Mouse (Mus musculus) kidney, embryonic 14.5 days (tissue): ENCODE data around the gene Slc9c1. TPM values are rescaled to one million over a fixed set of nuclear protein-coding genes. Genes with fewer than 3 reads are reported as not detected.

ENCODE experiments used
- ATAC-seq: fragments of 200-750 bp; cut with Nextera tagmentation; 2 replicates; pipeline ENCODE4 v1.8.0; 2017; ENCODE audit warnings: moderate number of reproducible peaks, mild to moderate bottlenecking, moderate TSS enrichment, moderate library complexity; ENCODE audit not compliant: low FRiP score, low TSS enrichment
- H3K27ac ChIP-seq: fragments of 300-500 bp; sonication (generic); 2 replicates; pipeline ENCODE4 v1.5.1; 2014; ENCODE audit warnings: low read depth, mild to moderate bottlenecking, low read length, moderate library complexity, mixed read lengths
- H3K27me3 ChIP-seq: fragments of 300-500 bp; sonication (generic); 2 replicates; pipeline ENCODE4 v1.6.1; 2014; ENCODE audit warnings: mild to moderate bottlenecking, low read length; ENCODE audit not compliant: control insufficient read depth, insufficient read depth
- H3K36me3 ChIP-seq: fragments of 300-500 bp; sonication (generic); 2 replicates; pipeline ENCODE4 v1.6.1; 2014; ENCODE audit warnings: low read length, mixed read lengths; ENCODE audit not compliant: control insufficient read depth, insufficient read depth
- H3K4me1 ChIP-seq: fragments of 300-500 bp; sonication (generic); 2 replicates; pipeline ENCODE4 v1.6.1; 2014; ENCODE audit warnings: low read length, mixed read lengths; ENCODE audit not compliant: control insufficient read depth, insufficient read depth
- H3K4me2 ChIP-seq: fragments of 300-500 bp; sonication (generic); replicated peaks from 2 replicates; pipeline ENCODE4 v1.6.1; 2014; ENCODE audit warnings: low read depth, mild to moderate bottlenecking, low read length
- H3K4me3 ChIP-seq: fragments of 300-500 bp; sonication (generic); 2 replicates; pipeline ENCODE4 v1.5.1; 2014; ENCODE audit warnings: mild to moderate bottlenecking, low read length
- H3K9ac ChIP-seq: fragments of 300-500 bp; sonication (generic); 2 replicates; pipeline ENCODE4 v1.6.1; 2014; ENCODE audit warnings: low read depth, mild to moderate bottlenecking, low read length, moderate library complexity
- H3K9me3 ChIP-seq: fragments of 300-500 bp; sonication (generic); 2 replicates; pipeline ENCODE4 v1.6.1; 2016; ENCODE audit warnings: low read length; ENCODE audit not compliant: control insufficient read depth
- WGBS: fragments of 180-500 bp; shearing (Covaris S2); extraction: QIAGEN DNeasy Blood & Tissue Kit; methylation state at CpG from one replicate; pipeline ENCODE4 v1.1.7; 2014; 5-methylcytosine and 5-hydroxymethylcytosine counted together
- polyA plus RNA-seq: library from polyadenylated mRNA; unstranded; fragments of >200 nt; fragmentation: Nextera tagmentation; extraction: Ambion mirVana; gene quantifications from 2 replicates; pipeline ENCODE4 v1.2.1, GENCODE M21; 2014

Slc9c1 gene
- polyA plus RNA-seq, 1 experiment from 2014 or later = not detected

DNA sequence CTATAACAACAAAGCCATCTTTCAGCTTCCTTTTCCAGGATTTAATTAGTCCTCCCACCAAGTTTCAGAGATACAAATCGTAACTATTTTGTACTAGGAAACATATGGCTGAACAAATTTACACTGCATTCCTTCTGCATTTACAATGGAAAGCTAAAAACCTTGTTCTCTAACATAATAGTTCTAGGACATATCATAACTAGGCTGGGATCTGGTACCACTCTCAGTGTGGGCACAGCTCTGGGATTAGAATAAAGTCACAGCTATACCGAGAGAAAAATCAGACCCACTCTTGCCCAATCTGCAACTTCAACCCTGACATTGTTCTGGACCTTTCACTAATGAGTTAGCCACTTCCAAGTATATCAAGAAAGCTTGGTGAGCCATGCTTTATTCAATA, 100.7 kb downstream of the Slc9c1 start:
- no peaks in the 10 kb centered on the region for H3K9me3 ChIP-seq
- ATAC-seq = no peak
- H3K4me3 ChIP-seq = no peak overlapping the region
- WGBS = 79% methylated on average over 2 of the region's 2 CpGs
- H3K4me2 ChIP-seq = no peak overlapping the region
- H3K36me3 ChIP-seq = no peaks in the 10 kb centered on the region
- no peak overlapping the region for H3K27ac ChIP-seq
- no peaks in the 10 kb centered on the region for H3K27me3 ChIP-seq
- H3K9ac ChIP-seq = no peak overlapping the region
- no peaks in the 10 kb centered on the region for H3K4me1 ChIP-seq

DNA sequence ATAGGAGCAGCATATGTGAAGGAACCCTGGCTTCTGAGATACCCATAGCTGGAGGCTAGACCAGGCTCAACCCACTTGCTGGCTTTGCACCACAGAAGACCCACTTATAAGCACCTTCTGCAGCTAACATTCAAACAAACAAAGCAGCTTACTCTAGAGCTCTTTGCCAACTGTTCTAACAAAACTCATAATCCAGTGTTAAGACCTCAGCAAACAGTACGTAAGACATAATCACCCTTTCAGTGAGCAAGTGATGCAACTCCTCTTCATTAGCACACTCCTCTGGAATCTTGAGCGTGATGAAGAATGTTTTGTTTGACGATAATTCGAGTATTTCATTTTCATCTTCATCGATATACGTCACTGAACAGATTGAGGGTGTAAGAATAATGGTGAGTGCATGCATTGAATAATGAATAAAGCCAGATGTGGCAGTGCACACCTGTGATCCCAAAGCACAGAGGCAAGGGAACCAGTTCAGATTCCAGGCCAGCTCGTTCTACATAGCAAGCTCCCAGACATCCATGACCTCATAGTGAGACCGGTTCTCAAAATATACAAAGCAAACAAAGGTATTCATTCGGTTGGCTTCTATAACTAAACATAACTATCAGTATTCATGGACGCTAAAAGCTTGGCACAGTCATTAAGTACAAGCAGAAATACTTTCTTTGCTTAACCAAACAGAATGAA, 105.1 kb downstream of the Slc9c1 start:
- Histone ChIP-seq H3K27ac (no peak overlapping the region), H3K9me3 (no peaks in the 10 kb centered on the region), H3K36me3 (no peaks in the 10 kb centered on the region), H3K9ac (no peak overlapping the region), H3K27me3 (no peaks in the 10 kb centered on the region), H3K4me2 (no peak overlapping the region), H3K4me1 (no peaks in the 10 kb centered on the region), H3K4me3 (no peak overlapping the region)
- ATAC-seq = no peak
- 77% methylated on average over 10 of the region's 10 CpGs for WGBS

DNA sequence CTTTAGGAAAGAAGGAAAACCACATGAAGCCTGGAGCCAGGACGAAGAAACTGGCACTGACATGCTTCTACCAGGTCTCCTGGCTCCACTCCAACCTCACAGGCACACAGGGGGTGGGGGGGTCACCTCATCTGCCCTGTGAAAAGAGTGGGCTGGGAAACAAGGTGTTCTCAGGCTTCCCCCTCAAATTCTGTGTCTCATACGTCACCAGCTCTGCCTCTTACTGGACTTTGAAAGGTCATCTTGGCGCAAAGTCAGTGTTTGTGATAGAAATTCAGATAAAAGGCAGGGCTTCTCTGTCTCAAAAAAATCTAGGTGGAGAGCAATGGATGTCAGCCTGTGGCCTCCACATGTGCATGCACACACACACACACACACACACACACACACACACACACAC, 106.2 kb downstream of the Slc9c1 start:
- no peak overlapping the region for H3K27ac ChIP-seq
- ATAC-seq = no peak
- no peak overlapping the region for H3K4me3 ChIP-seq
- H3K36me3 ChIP-seq = no peaks in the 10 kb centered on the region
- no peaks in the 10 kb centered on the region for H3K27me3 ChIP-seq
- 66% methylated on average over 3 of the region's 3 CpGs for WGBS
- H3K9me3 ChIP-seq = no peaks in the 10 kb centered on the region
- no peaks in the 10 kb centered on the region for H3K4me1 ChIP-seq
- H3K9ac ChIP-seq = no peak overlapping the region
- no peak overlapping the region for H3K4me2 ChIP-seq

DNA sequence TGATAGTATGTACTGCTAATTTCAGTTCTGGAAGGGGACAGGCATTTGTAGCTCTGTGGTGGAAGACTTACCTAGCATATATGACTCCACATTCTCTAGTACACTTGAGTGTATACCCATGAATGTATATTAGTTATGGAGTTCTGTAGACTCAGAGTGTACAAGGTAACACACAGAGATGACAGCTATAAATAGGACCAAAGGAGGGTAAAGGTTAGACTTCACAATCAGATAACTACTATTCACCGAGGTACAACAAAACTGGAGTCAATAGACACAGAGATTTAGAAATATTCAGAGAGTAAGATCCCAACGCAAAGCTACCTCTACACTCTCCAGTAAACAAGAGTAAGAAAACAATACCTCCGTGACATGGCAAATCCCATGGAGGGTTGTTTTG, 108.8 kb downstream of the Slc9c1 start:
- Histone ChIP-seq H3K9me3 (no peaks in the 10 kb centered on the region), H3K4me3 (no peak overlapping the region), H3K9ac (no peak overlapping the region), H3K27ac (no peak overlapping the region), H3K4me1 (no peaks in the 10 kb centered on the region), H3K4me2 (no peak overlapping the region), H3K27me3 (no peaks in the 10 kb centered on the region), H3K36me3 (no peaks in the 10 kb centered on the region)
- 83% methylated on average over 3 of the region's 3 CpGs for WGBS
- no peak for ATAC-seq

DNA sequence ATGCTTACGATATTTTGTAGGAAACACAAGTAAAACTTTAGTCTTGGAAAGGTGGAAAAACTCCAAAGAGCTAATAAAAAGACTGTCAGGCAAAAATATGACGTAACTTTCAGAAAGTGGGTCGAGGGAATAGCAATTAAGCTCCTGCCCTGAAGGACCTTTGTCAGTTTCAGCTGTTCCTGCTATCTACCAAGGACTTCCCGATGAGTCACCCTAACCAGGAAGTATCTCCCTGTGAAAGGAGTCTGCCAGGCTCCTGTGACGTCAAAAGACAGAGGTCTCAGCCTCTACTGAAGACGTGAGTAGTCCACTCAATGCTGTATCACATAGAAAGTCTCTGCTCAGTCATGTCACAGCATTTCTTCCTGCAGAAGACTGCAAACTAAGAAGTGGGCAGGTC, 109.3 kb downstream of the Slc9c1 start:
- no peaks in the 10 kb centered on the region for H3K9me3 ChIP-seq
- H3K27ac ChIP-seq = no peak overlapping the region
- H3K9ac ChIP-seq = no peak overlapping the region
- no peaks in the 10 kb centered on the region for H3K27me3 ChIP-seq
- H3K4me3 ChIP-seq = no peak overlapping the region
- 63% methylated on average over 6 of the region's 6 CpGs for WGBS
- H3K36me3 ChIP-seq = no peaks in the 10 kb centered on the region
- ATAC-seq = no peak
- no peak overlapping the region for H3K4me2 ChIP-seq
- H3K4me1 ChIP-seq = no peaks in the 10 kb centered on the region

DNA sequence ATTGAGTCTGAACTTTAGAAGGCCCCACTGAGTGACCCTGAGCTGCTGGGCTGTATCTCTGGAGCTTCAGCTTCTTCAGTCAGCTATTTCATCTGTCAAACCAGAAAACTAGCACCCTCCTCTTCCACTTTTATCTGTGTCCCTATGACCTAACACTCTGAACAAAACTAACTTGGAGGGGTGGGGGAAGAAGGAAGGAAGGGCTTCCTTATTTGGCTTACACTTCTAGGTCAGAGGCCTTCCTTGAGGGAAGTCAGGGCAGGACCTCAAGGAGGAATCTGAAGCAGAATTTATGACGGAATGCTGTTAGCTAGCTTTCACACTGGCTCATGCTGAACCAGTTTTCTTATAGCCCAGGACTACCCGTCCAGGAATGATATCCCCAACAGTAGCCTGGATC, 116.4 kb downstream of the Slc9c1 start:
- no peak overlapping the region for H3K4me2 ChIP-seq
- H3K36me3 ChIP-seq = no peaks in the 10 kb centered on the region
- H3K4me3 ChIP-seq = no peak overlapping the region
- WGBS = 48% methylated on average over 2 of the region's 2 CpGs
- ATAC-seq = no peak
- peaks cover 4% of the 10 kb centered on the region; the same call in 1 of the 2 replicates for H3K4me1 ChIP-seq
- 0 out of 2 replicates have a peak, but pooled peaks cover 4% of the 10 kb centered on the region for H3K27me3 ChIP-seq
- no peaks in the 10 kb centered on the region for H3K9me3 ChIP-seq
- H3K27ac ChIP-seq = no peak overlapping the region
- no peak overlapping the region for H3K9ac ChIP-seq

DNA sequence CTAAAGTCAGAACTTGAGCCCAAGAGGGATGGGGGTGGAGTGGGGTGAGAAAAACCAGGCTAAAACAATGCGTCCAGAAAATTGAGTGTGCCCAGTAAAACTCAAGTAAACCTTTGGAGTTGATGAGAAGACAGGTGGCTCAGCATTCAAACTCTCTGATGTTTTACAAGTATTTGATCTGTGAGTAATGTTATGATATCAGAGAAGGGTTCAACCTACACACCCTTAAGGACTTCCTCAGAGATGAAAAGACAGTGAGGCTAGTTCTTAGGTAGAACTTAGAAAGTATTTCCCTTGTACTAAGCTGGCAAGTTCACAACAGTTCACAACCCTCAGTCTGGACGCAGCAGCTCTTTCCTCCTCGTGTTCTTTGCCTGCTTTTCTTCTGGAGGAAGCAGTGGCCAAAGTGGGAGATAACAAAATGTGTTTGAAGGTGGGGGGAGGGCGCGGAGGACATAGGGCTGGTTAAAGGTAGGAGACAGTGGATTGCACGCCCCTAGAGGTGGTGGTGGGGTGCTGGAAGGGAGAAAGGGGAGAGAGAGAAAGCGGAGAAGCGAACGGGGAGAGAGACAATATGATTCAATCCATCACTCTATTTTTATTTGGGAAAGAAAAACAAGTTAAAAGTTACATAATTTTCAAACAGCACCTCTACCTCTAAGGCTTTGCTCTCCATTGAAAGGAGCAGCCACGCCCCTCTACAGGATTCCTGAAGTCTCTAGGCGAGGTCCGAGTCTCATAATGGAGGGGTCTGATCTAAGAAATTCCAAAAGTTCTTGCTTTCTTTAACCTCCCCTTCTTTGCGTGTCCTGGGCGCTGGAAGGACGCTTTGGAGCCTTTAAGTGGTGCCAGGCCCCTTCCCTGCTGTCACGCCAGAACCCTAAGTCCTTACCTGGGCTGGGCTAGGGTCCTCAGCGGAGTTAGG, 118.2 kb downstream of the Slc9c1 start:
- no peak overlapping the region for H3K9ac ChIP-seq
- WGBS = 12% methylated on average over 17 of the region's 17 CpGs
- H3K9me3 ChIP-seq = no peaks in the 10 kb centered on the region
- peak; percentile 39; the same call in 1 of the 2 replicates for ATAC-seq
- H3K27ac ChIP-seq = no peak overlapping the region
- no peaks in the 10 kb centered on the region for H3K36me3 ChIP-seq
- peak overlapping the region; percentile 39 for H3K4me3 ChIP-seq
- H3K27me3 ChIP-seq = 0 out of 2 replicates have a peak, but pooled peaks cover 4% of the 10 kb centered on the region
- H3K4me1 ChIP-seq = peaks cover 4% of the 10 kb centered on the region; the same call in 1 of the 2 replicates
- peak overlapping the region; percentile 74 for H3K4me2 ChIP-seq

DNA sequence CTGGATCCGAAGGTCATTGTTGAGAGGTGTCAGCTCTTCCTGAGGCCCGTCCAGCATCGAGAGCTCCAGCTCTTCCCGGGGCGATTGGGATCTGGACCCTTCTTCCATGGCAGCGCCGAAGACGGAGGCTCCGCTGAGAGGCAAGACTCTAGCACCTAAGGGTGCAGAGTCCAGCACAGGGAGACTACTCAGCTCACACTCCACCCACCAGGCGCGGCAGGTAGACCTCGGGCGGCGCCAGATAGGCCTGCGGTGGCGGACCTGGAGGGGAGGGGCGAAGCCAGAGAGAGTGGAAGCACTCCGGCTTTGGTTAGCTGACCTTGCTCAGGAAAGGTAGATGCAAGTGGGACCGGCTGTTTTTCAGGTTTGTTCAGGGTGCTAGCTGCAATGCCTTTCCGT, 118.8 kb downstream of the Slc9c1 start, which contains the start of gene BC016579:
Gene BC016579 (minus strand): TSS at position 135 of the 399 bp plus-strand sequence.
- Histone ChIP-seq H3K27me3 (0 out of 2 replicates have a peak, but pooled peaks cover 4% of the 10 kb centered on the region), H3K36me3 (no peaks in the 10 kb centered on the region), H3K9me3 (no peaks in the 10 kb centered on the region), H3K4me3 (peak within 1 kb of the TSS; percentile 39), H3K4me1 (peaks cover 4% of the 10 kb centered on the region; the same call in 1 of the 2 replicates), H3K9ac (no peak within 1 kb of the TSS), H3K27ac (no peak within 1 kb of the TSS), H3K4me2 (peak within 1 kb of the TSS; percentile 74)
- 3% methylated on average over 20 of the region's 20 CpGs for WGBS
- ATAC-seq = peak; percentile 57
